Comparison of ENCODE assay signal across 15 mouse cellular contexts in the genomic region with DNA sequence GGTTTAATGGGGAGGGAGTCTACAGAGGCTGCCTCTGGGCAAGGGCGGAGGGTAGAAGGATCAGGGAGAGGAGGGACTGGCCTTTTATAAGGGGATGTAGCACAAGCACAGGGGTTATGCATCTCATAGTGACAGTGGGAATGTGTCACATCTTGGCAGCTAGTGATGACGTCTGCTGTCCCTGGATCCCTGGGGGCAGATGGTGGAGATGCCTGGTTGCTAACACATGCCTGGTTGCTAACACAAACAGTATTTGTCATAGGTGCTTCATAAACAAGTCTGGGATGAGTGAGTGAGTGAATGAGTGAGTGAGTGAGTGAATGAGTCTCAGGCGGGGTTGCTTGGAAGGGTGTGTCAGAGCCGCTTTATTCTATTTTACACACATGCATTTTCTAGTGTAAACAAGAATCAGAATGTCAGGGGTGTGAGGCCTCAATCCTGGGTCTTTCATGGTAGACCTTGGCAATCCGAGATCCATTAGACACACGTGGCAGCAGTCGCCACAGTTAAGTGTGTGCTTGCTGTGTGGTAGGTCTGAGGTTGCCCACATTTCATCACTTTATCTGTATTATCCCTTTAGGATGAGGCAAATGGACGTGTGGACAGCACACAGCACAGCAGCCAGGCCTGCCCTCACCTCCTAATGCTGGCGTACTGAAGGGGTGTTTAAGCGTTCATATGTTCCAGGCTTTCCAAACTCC.
A peak's percentile ranks its signal among the peaks of the same experiment; 100 is the strongest.
DNase-seq lines count a peak whose midpoint lies in the region; ATAC-seq and TF ChIP-seq lines count a peak whose summit lies in the region.
"Had no signal": no experiment of that assay in that cellular context is flagged by ENCODE, and none has a peak within 500 bp of the region (broad histone marks: within the 10 kb centered on the region; RNA-seq: fewer than 3 reads in every experiment).

No protein-coding gene starts in this region.

- no peak overlapping the region for H3K4me2 ChIP-seq in heart, embryonic 13.5 days
- H3K4me2 ChIP-seq: limb, embryonic 13.5 days; neural tube, embryonic 15.5 days; stomach, embryonic 15.5 days had no signal

- H3K9ac ChIP-seq in heart, embryonic 13.5 days = 0 out of 2 replicates have a peak overlapping the region, but pooled peaks have one; percentile 28
- H3K9ac ChIP-seq in ES-Bruce4 (ENCODE audit: low read depth, poor library complexity, severe bottlenecking) = no peak overlapping the region
- H3K9ac ChIP-seq: limb, embryonic 13.5 days; neural tube, embryonic 15.5 days; stomach, embryonic 15.5 days had no signal

- TF ChIP-seq POLR2A in ES-Bruce4 (IDR thresholded peaks at IDR 0.05; ENCODE audit: insufficient read depth, low read length) = no peak

- peaks cover 16% of the 10 kb centered on the region for H3K4me1 ChIP-seq in heart, embryonic 13.5 days
- H3K4me1 ChIP-seq in ES-Bruce4 (ENCODE audit: control insufficient read depth, insufficient read depth, low read length) = peaks cover 10% of the 10 kb centered on the region
- H3K4me1 ChIP-seq: stomach, embryonic 15.5 days had no signal

- no peak overlapping the region for H3K27ac ChIP-seq in heart, embryonic 13.5 days (replicated peaks)
- H3K27ac ChIP-seq in ES-Bruce4 (ENCODE audit: insufficient read depth, low read length) = peak overlapping the region; percentile 98
- H3K27ac ChIP-seq: limb, embryonic 13.5 days; neural tube, embryonic 15.5 days; stomach, embryonic 15.5 days had no signal

- TF ChIP-seq CTCF in ES-Bruce4 (IDR thresholded peaks at IDR 0.05; ENCODE audit: low read depth, low read length) = no peak

- ATAC-seq in heart, embryonic 13.5 days (ENCODE audit: extremely low read depth, insufficient number of reproducible peaks, low FRiP score, low TSS enrichment) = no peak
- ATAC-seq in erythroblast, adult 5-6 weeks (replicated peaks; ENCODE audit: low FRiP score, poor library complexity, severe bottlenecking) = no peak
- ATAC-seq: CD4-positive, CD25-positive, alpha-beta regulatory T cell, adult 4 months; intestine, embryonic 16.5 days had no signal

- H3K27me3 ChIP-seq in heart, embryonic 13.5 days (replicated peaks) = no peaks in the 10 kb centered on the region
- H3K27me3 ChIP-seq in ES-Bruce4 (ENCODE audit: control insufficient read depth, insufficient read depth, low read length, poor library complexity, severe bottlenecking) = no peaks in the 10 kb centered on the region
- H3K27me3 ChIP-seq: limb, embryonic 13.5 days; neural tube, embryonic 15.5 days; stomach, embryonic 15.5 days had no signal

- DNase-seq in heart, adult 8-10 months (ENCODE audit: low spot score) = no peak
- peak; percentile 53 for DNase-seq in brain, adult 2 months (ENCODE audit: low read depth, low spot score)
- peak; percentile 27 to 33 for DNase-seq in layer of hippocampus, postnatal 14 days (ENCODE audit: low spot score in 2 of 2)
- DNase-seq in liver = no peak
- DNase-seq in urinary bladder, postnatal 25 days (ENCODE audit: low spot score) = no peak
- DNase-seq: kidney, postnatal 4 days; lung, adult 2 months had no signal

- H3K36me3 ChIP-seq in heart, embryonic 13.5 days = no peaks in the 10 kb centered on the region
- H3K36me3 ChIP-seq in ES-Bruce4 (ENCODE audit: control insufficient read depth, insufficient read depth, low read length, poor library complexity, severe bottlenecking) = no peaks in the 10 kb centered on the region
- H3K36me3 ChIP-seq: limb, embryonic 13.5 days; neural tube, embryonic 15.5 days; stomach, embryonic 15.5 days had no signal

- no peak for TF ChIP-seq EP300 in ES-Bruce4 (IDR thresholded peaks at IDR 0.05; ENCODE audit: insufficient read depth, low read depth, low read length)

- H3K4me3 ChIP-seq in heart, embryonic 13.5 days = no peak overlapping the region
- H3K4me3 ChIP-seq in ES-Bruce4 (ENCODE audit: low read depth, low read length) = no peak overlapping the region
- H3K4me3 ChIP-seq: limb, embryonic 13.5 days; neural tube, embryonic 15.5 days; stomach, embryonic 15.5 days had no signal

- no peaks in the 10 kb centered on the region for H3K9me3 ChIP-seq in heart, embryonic 13.5 days
- H3K9me3 ChIP-seq in ES-Bruce4 (replicated peaks; ENCODE audit: control insufficient read depth, insufficient read depth, low read length, poor library complexity, severe bottlenecking) = peaks cover 11% of the 10 kb centered on the region
- H3K9me3 ChIP-seq: limb, embryonic 13.5 days; neural tube, embryonic 15.5 days; stomach, embryonic 15.5 days had no signal

- WGBS in heart, embryonic 13.5 days = 48% methylated on average over 10 of the region's 10 CpGs

Comparison
In these comparisons a context has a peak if more than half of its experiments do, and no peak if none do; other contexts are left out.
1. DNase-seq: peak in brain, adult 2 months (single experiment) and layer of hippocampus, postnatal 14 days (2 of 2); none in heart, adult 8-10 months (single experiment), liver (single experiment) and urinary bladder, postnatal 25 days (single experiment).